Comparison of ENCODE assay signal across 21 mouse cellular contexts in the genomic region with DNA sequence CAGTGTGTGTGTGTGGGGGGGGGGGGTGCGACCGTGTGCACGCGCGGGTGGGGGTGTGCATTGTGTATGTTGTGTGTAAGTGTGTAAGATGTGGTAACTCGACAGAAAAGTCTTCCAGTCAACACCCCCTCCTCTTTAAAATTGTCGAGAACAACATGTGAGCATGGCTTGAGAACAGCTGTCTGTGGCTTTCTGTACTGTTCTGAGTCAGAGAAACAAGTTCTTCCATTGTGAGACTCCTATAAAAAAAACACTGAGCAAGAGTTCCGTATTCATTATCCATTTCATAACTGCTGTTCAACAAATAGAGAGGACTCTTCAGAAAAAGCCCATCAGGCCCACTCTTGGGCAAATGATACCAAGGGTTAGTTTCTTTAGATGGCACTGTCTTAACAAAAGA. TPM values are rescaled to one million over a fixed set of nuclear protein-coding genes. Genes with fewer than 3 reads are reported as not detected.
"Had no signal": no experiment of that assay in that cellular context is flagged by ENCODE, and none has a peak within 500 bp of the region (broad histone marks: within the 10 kb centered on the region; RNA-seq: fewer than 3 reads in every experiment).

No protein-coding gene starts in this region.

- H3K36me3 ChIP-seq: limb, embryonic 10.5 days; liver, embryonic 15.5 days; midbrain, embryonic 15.5 days; neural tube, embryonic 13.5 days; stomach, embryonic 15.5 days had no signal

- H3K4me3 ChIP-seq: layer of hippocampus, adult 2 months; left cerebral cortex, adult 2 months; limb, embryonic 10.5 days; liver, embryonic 15.5 days; midbrain, embryonic 15.5 days; neural tube, embryonic 13.5 days; stomach, embryonic 15.5 days had no signal

- H3K9me3 ChIP-seq: limb, embryonic 10.5 days; liver, embryonic 15.5 days; midbrain, embryonic 15.5 days; neural tube, embryonic 13.5 days; stomach, embryonic 15.5 days had no signal

- DNase-seq: kidney, adult 8-10 months; kidney, postnatal 36 days; lung, adult 2 months; lung, postnatal 14 days; retina, postnatal 1 day; right cerebral cortex, postnatal 4 days; spleen, adult 18-20 months; thymus, postnatal 4 days had no signal

- H3K4me2 ChIP-seq: liver, embryonic 11.5 days; liver, embryonic 15.5 days; midbrain, embryonic 15.5 days; neural tube, embryonic 13.5 days; stomach, embryonic 15.5 days had no signal

- H3K4me1 ChIP-seq: liver, embryonic 15.5 days; midbrain, embryonic 15.5 days; neural tube, embryonic 13.5 days; stomach, embryonic 15.5 days had no signal

- ATAC-seq: midbrain, embryonic 15.5 days had no signal

- H3K9ac ChIP-seq: liver, embryonic 15.5 days; midbrain, embryonic 15.5 days; neural tube, embryonic 13.5 days; stomach, embryonic 15.5 days had no signal

- H3K27me3 ChIP-seq: liver, embryonic 15.5 days; midbrain, embryonic 15.5 days; neural tube, embryonic 13.5 days; stomach, embryonic 15.5 days had no signal

- H3K27ac ChIP-seq: layer of hippocampus, adult 2 months; left cerebral cortex, adult 2 months; limb, embryonic 10.5 days; liver, embryonic 15.5 days; midbrain, embryonic 15.5 days; neural tube, embryonic 13.5 days; stomach, embryonic 15.5 days had no signal

RNA-seq across cellular contexts. Expression of gene Tbx19, which starts 40.2 kb away (rescaled TPM):
- total RNA-seq: layer of hippocampus, adult 2 months; layer of hippocampus, postnatal 10 days; left cerebral cortex, adult 2 months; left cerebral cortex, postnatal 14 days; monocyte, adult 5-6 weeks had no signal
- polyA plus RNA-seq: kidney, embryonic 16.5 days; limb, embryonic 10.5 days; limb, embryonic 14.5 days; liver, embryonic 15.5 days; neural tube, embryonic 13.5 days; stomach, embryonic 15.5 days had no signal
